Mouse (Mus musculus) spleen, adult 10 weeks (tissue): ENCODE data around the gene Olfr291. TPM values are rescaled to one million over a fixed set of nuclear protein-coding genes. Genes with fewer than 3 reads are reported as not detected.

ENCODE experiments used
- polyA plus RNA-seq: library from polyadenylated mRNA; stranded (reverse); fragments of 350-450 nt; fragmentation: Illumina TruSeq; extraction: RNeasy Lipid Tissue Mini Kit (QIAGEN cat#74804); gene quantifications from one replicate; pipeline ENCODE4 v1.2.3, GENCODE M21; 2015; ENCODE audit warnings: low replicate concordance; ENCODE audit not compliant: insufficient read depth

The Olfr291 gene
- not detected for polyA plus RNA-seq

DNA sequence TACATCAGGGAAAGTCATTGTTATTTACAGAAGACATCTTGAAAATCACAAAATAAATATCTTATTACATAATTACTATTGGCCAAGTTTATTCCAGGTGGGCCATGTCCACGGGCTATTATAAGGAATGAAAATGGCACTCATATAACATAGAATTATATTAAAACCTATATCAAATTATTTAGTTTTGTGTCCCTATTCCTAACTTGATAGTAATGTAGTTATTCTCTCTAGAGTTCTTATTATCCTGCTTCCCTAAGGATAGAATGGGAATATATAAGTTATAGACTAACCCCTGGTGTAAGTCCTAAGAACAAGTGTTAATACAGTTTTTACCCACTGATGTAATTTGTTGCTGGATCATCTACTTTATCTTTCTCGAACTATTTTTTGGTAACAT lies at the start of gene Olfr291:
Gene Olfr291, plus strand, starts transcription at position 301 of the 400 bp plus-strand sequence.

Other genes with a start within 250 kb of the Olfr291 start
- gene Fah, start 246.8 kb upstream of the Olfr291 start, polyA plus RNA-seq, result 4.3 TPM
- 291 TPM for gene Zfand6, start 163.6 kb upstream of the Olfr291 start, polyA plus RNA-seq
- gene Vmn2r65, start 110.6 kb downstream of the Olfr291 start, polyA plus RNA-seq, result not detected
- gene Vmn2r66, start 158.7 kb downstream of the Olfr291 start, polyA plus RNA-seq, result not detected